Mouse (Mus musculus) embryonic facial prominence, embryonic 10.5 days (tissue): ENCODE results near the gene Trrap. TPM values are rescaled to one million over a fixed set of nuclear protein-coding genes. Genes with fewer than 3 reads are reported as not detected.

Experiments used
- DNase-seq: peaks from one replicate; pipeline ENCODE4 v3.0.0-alpha.2; 2017; ENCODE audit warnings: low spot score
- H3K27ac ChIP-seq: fragments of 300-500 bp; sonication (generic); replicated peaks from 2 replicates; pipeline ENCODE4 v1.5.1; 2016; ENCODE audit warnings: mild to moderate bottlenecking
- H3K27me3 ChIP-seq: fragments of 300-500 bp; sonication (generic); replicated peaks from 2 replicates; pipeline ENCODE4 v1.6.1; 2016; ENCODE audit warnings: low read depth, mild to moderate bottlenecking; ENCODE audit not compliant: poor library complexity, severe bottlenecking
- H3K36me3 ChIP-seq: fragments of 300-500 bp; sonication (generic); replicated peaks from 2 replicates; pipeline ENCODE4 v1.6.1; 2016; ENCODE audit warnings: mild to moderate bottlenecking, moderate library complexity
- H3K4me1 ChIP-seq: fragments of 300-500 bp; sonication (generic); 2 replicates; pipeline ENCODE4 v1.6.1; 2016
- H3K4me3 ChIP-seq: fragments of 300-500 bp; sonication (generic); 2 replicates; pipeline ENCODE4 v1.5.1; 2016; ENCODE audit warnings: mild to moderate bottlenecking, moderate library complexity
- H3K9me3 ChIP-seq: fragments of 300-500 bp; sonication (generic); 2 replicates; pipeline ENCODE4 v1.6.1; 2016; ENCODE audit warnings: mild to moderate bottlenecking
- WGBS: fragments of 180-500 bp; shearing (Covaris S2); methylation state at CpG from one replicate; pipeline ENCODE4 v1.1.7; 2016; 5-methylcytosine and 5-hydroxymethylcytosine counted together
- polyA plus RNA-seq: library from polyadenylated mRNA; unstranded; fragments of >200 nt; fragmentation: Nextera tagmentation; extraction: Ambion mirVana; gene quantifications from 2 replicates; pipeline ENCODE4 v1.2.1, GENCODE M21; 2016

Trrap gene
- polyA plus RNA-seq, 1 experiment from 2014 or later: 85.2 TPM

DNA sequence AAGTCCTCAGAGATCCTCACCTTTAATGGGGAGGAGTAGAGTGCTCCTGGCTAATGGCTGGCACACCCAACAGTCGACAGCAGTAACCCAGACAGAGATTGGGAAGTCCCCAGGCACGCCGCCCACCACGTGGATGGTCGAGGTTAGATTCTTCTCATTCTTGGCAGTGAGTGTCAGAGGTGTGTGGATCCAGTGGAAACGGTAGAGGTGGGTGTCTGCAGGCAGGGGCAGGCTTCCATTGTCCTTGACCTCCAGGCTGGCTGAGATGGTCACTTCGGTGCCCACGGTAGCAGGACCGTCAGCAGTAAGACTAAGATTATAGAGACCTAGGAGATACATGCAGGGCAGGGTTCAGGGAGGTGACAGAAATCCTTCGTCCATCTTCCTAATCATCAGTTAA lies 12.3 kb upstream of the Trrap start:
- H3K36me3 ChIP-seq: no peaks in the 10 kb centered on the region
- H3K27ac ChIP-seq: no peak overlapping the region
- H3K27me3 ChIP-seq: peaks cover 29% of the 10 kb centered on the region
- H3K9me3 ChIP-seq: no peaks in the 10 kb centered on the region
- H3K4me3 ChIP-seq: no peak overlapping the region
- peaks cover 23% of the 10 kb centered on the region for H3K4me1 ChIP-seq
- no peak for DNase-seq
- 82% methylated on average over 10 of the region's 10 CpGs for WGBS

DNA sequence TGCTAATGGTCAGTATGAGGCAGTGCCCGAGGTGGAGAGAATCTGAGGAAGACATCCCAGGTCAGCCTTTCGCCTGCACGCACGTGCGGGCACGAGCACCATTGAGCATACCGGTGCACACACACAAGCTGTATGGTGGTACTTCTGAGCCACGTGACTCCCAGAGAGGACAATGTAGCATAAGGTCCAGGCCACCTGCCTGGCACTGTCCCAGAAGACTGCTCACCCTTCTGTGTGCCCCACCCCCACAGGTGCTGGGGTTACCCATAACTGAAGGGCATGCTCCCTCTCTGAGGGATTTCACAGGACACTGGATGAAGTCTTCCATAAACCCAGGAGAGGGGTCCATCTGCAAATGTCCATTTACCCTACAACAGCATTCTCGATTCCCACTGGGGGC lies 10.1 kb upstream of the Trrap start:
- Histone ChIP-seq H3K9me3 (no peaks in the 10 kb centered on the region), H3K27ac (no peak overlapping the region), H3K4me1 (peaks cover 25% of the 10 kb centered on the region), H3K27me3 (peaks cover 51% of the 10 kb centered on the region), H3K4me3 (no peak overlapping the region), H3K36me3 (no peaks in the 10 kb centered on the region)
- WGBS: 87% methylated on average over 9 of the region's 9 CpGs
- DNase-seq: no peak

DNA sequence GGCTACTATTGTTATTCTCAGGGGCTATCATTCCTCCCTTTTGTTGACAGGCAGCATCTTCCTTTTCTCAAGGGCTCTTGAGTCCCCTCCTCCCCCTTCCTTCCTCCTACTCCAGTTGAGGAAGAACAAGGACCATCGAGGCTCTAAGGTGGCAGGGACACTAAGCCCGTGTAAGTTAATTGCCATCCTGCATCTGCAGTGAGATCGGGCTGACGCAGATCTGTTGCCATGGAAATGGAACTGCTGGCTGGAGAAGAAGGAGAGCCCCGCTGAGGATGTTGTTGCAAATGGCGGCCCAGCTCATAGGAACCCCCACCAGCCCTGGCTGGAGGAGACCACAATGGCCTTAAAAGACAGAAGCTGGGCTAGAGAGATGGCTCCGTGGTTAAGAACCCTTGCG lies 9.1 kb upstream of the Trrap start:
- peak; percentile 42 for DNase-seq
- Histone ChIP-seq H3K9me3 (no peaks in the 10 kb centered on the region), H3K4me3 (no peak overlapping the region), H3K27ac (no peak overlapping the region; the same call in 1 of the 2 replicates), H3K4me1 (peaks cover 19% of the 10 kb centered on the region), H3K36me3 (no peaks in the 10 kb centered on the region), H3K27me3 (peaks cover 60% of the 10 kb centered on the region)
- 7% methylated on average over 8 of the region's 8 CpGs for WGBS

DNA sequence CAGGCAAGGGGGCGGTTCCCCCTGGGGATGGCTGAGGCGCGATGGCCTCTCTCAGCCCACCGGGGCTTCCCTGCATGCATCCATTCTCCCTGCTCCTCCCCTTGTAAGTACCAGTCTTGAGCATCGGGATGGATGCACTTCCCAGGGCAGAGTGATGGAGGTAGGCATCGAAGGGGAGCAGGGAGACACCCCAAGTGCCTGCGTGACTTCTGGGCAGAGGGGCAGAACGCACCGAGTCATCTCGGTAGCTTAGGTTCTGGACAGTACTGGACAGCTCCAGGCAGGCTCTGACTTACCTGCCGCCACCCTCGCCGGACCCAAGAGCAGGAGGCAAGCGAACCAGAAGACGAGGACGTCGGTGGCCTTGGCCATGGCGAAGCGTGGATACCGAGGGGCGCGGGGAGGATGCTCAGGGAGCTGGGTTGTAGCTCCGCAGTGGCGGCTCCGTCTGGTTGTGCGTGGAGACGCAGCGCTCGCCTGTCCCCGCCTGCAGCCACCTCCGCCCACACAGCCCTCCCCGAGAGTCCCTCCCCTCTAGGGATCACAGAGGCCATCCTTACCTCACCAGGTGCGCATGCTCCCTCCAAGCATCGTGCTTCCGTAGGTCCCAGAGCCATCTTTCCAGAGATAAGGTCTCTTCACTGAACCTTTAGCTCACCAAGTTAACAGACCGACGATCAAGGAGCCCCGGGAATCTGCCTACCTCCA lies 6.2 kb upstream of the Trrap start, which contains the start of gene Tmem130:
Gene Tmem130 (minus strand): TSS at position 658 of the 708 bp plus-strand sequence.
- Histone ChIP-seq H3K36me3 (no peaks in the 10 kb centered on the region), H3K27ac (no peak within 1 kb of the TSS; the same call in 1 of the 2 replicates), H3K4me3 (peak within 1 kb of the TSS; percentile 51), H3K27me3 (peaks cover 60% of the 10 kb centered on the region), H3K4me1 (peaks cover 19% of the 10 kb centered on the region), H3K9me3 (no peaks in the 10 kb centered on the region)
- 2% methylated on average over 38 of the region's 38 CpGs for WGBS
- DNase-seq: peak; percentile 58

DNA sequence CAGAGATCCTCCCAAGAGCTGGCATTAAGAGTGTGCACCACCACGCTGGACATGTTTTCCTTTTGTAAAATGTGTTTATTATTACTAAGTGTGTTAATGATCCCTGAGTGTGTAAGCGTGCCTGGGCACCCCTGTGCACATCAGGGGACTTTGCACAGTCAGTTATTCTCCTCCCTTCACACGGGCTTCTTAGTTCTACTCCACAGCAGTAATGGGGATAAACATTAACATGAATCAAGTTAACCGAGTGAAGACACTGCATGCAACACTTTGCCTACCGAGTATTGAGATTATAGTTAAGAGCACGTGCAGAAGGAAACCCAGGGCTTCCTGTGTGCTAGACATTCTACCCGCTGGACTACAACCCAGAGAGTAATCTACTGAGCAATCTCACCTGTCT lies 1.5 kb upstream of the Trrap start:
- DNase-seq: no peak
- peaks cover 23% of the 10 kb centered on the region for H3K27me3 ChIP-seq
- no peaks in the 10 kb centered on the region for H3K9me3 ChIP-seq
- H3K27ac ChIP-seq: no peak overlapping the region
- peaks cover 10% of the 10 kb centered on the region for H3K36me3 ChIP-seq
- peaks cover 28% of the 10 kb centered on the region for H3K4me1 ChIP-seq
- WGBS: 84% methylated on average over 7 of the region's 7 CpGs
- no peak overlapping the region for H3K4me3 ChIP-seq

DNA sequence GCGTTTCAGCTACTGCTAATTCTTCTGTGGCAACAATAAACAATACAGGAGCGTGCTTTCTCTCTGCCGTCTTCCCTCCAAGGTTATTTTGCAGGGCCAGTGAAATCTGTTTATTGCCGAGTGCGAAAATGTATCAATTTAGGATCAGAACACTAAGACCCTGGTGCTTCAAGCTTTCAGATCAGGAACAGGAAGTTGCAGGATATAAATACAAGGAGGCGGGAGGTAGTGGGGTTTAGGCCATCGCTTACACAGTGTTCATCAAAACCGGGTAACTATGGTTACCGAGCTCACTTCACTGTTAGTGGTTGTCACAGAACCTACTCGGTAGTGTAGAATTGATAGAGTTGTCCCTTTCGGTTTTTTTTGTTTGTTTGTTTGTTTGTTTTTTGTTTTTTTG lies 886 bp upstream of the Trrap start:
- Histone ChIP-seq H3K36me3 (peaks cover 17% of the 10 kb centered on the region), H3K27me3 (peaks cover 17% of the 10 kb centered on the region), H3K9me3 (no peaks in the 10 kb centered on the region), H3K4me1 (peaks cover 22% of the 10 kb centered on the region), H3K27ac (no peak overlapping the region), H3K4me3 (no peak overlapping the region)
- WGBS: 88% methylated on average over 11 of the region's 11 CpGs
- no peak for DNase-seq

DNA sequence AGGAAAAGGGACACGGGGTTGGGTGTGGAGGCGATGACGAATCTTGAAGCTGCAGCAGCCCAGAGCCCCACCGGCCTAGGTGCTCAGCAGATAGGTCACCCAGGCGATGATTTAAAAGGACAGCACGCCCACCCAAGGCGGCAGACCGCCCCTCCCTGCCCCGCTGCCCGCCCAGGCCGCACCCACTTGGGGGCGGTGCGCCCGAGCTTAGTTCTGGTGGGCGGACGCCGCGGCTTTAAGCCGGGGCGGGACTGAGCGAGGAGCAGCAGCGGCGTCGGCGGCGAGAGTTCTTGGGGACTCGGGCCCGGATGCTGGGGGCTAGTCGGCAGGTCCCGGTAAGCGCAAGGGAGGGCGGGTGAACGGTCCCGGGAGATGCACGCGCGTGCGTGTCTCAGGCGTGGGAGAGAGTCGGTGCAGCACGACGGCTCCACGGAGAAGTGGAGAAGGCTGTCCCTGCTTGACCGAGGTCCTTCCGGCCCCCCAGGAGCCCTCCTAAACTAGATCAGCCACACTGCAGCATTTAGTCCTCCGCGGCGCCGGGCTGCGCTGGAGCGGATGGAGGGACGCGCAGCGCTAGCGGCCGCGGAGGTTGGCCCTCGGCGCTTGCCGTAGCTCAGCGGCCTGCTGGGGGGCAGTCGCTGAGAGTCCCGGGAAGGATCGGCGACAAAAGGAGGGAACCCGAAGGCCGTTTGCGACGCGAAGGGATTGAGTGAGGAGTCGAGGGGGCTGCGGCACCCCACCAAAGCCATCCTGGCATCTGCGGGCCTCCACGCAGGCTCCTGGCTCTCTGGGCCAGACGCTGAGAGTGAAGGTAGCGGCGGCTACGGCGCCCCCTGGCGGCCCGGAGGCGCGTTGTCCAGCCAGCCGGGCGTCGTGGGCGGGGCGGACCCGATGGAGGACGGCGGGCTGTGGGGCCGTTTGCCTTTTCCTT lies 644 bp downstream of the Trrap start:
- peaks cover 20% of the 10 kb centered on the region for H3K4me1 ChIP-seq
- peak; percentile 93 for DNase-seq
- H3K4me3 ChIP-seq: peak overlapping the region; percentile 92
- peaks cover 2% of the 10 kb centered on the region; the same call in 1 of the 2 replicates for H3K27me3 ChIP-seq
- peaks cover 31% of the 10 kb centered on the region for H3K36me3 ChIP-seq
- no peaks in the 10 kb centered on the region for H3K9me3 ChIP-seq
- WGBS: under 1% methylated on average over 92 of the region's 92 CpGs
- peak overlapping the region; percentile 99 for H3K27ac ChIP-seq

DNA sequence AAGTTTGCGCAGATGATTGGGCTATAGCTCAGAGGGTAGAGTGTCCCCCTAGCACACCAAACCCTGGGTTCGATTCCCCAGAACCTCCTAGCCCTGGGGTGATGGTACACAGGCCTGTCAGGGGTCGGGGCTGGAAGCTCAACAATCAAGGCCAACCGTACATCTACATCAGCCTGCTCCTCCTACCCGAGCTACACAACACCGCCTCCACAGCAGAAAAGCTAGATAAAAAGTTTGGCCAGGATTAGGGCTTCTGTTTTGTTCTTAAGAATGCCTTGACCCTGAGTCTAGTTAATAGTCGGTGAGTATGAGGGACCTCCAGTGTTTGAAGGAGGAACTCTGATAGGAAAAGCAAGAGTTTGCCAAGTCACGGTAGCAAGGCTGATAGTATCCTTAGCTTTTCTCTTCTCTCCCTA lies 1.5 kb downstream of the Trrap start:
- H3K36me3 ChIP-seq: peaks cover 40% of the 10 kb centered on the region
- WGBS: 38% methylated on average over 8 of the region's 8 CpGs
- peaks cover 20% of the 10 kb centered on the region for H3K4me1 ChIP-seq
- H3K4me3 ChIP-seq: peak overlapping the region; percentile 92
- no peaks in the 10 kb centered on the region for H3K27me3 ChIP-seq
- DNase-seq: no peak
- no peaks in the 10 kb centered on the region for H3K9me3 ChIP-seq
- H3K27ac ChIP-seq: peak overlapping the region; percentile 99

DNA sequence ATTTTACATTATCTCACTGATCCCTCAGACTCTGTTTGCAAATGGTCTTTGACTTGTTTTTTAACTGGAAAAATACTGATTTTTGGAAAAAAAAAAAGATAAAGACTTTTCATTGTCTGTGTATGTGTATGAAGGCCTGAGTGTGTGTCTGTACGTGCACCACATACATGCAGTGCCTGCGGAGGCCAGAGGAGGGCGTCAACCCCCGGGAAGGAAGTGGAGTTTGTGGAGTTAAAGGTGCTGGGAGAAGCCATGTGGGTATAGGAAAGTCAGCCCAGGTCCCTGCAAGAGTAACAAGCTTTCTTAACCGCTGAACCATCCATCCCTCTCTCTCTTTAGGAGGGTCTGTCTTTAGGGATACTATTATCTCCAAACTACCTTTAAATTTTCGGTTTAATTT lies 5.7 kb downstream of the Trrap start:
- H3K36me3 ChIP-seq: peaks cover 80% of the 10 kb centered on the region
- H3K4me1 ChIP-seq: peaks cover 12% of the 10 kb centered on the region
- DNase-seq: no peak
- no peaks in the 10 kb centered on the region for H3K27me3 ChIP-seq
- no peak overlapping the region for H3K4me3 ChIP-seq
- H3K9me3 ChIP-seq: no peaks in the 10 kb centered on the region
- WGBS: 93% methylated on average over 6 of the region's 6 CpGs
- H3K27ac ChIP-seq: no peak overlapping the region

DNA sequence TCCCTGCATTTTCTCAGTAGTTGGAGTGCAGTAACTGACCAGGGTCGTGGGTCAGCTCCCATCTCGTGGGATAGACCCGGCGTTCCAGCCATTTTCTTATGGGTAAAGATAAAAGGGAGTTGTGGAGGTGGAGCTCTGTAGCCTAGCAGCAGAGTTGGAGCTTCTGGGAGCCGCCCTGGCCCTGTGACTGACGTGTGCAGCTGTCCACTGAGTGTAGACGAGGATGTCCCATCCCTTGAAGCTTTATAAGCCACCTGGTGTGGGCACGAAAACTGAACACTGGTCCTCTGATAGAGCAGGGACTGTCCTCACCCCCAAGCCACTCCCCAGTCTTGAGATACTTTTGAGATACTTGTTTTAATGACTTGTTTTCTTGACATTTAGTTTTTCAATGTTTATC lies 13.1 kb downstream of the Trrap start:
- WGBS: 86% methylated on average over 8 of the region's 8 CpGs
- no peaks in the 10 kb centered on the region for H3K27me3 ChIP-seq
- H3K36me3 ChIP-seq: peaks cover 100% of the 10 kb centered on the region

DNA sequence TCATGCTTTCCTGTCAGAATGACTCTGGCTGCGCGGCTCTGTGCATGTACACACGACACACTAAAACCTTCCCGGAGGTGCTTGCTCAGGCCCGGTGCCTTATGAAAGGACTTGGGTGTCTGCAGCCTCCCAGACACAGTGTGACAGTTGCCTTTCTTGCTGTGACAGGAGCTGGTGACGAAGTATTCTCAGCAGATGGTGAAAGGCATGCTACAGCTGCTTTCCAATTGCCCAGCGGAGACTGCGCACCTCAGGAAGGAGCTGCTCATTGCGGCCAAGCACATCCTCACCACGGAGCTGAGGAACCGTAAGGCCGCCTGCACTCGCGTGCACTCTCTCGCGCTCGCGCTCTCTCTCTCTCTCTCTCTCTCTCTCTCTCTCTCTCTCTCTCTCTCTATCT lies 18.9 kb downstream of the Trrap start:
- Histone ChIP-seq H3K4me1 (no peaks in the 10 kb centered on the region), H3K4me3 (no peak overlapping the region), H3K36me3 (peaks cover 100% of the 10 kb centered on the region), H3K9me3 (no peaks in the 10 kb centered on the region), H3K27me3 (no peaks in the 10 kb centered on the region), H3K27ac (no peak overlapping the region)
- DNase-seq: no peak
- 98% methylated on average over 18 of the region's 18 CpGs for WGBS

More for the DNA sequence above, 13.1 kb downstream of the Trrap start:
- Histone ChIP-seq H3K4me3 (no peak overlapping the region), H3K4me1 (no peaks in the 10 kb centered on the region), H3K27ac (no peak overlapping the region), H3K9me3 (no peaks in the 10 kb centered on the region)
- no peak for DNase-seq

DNA sequence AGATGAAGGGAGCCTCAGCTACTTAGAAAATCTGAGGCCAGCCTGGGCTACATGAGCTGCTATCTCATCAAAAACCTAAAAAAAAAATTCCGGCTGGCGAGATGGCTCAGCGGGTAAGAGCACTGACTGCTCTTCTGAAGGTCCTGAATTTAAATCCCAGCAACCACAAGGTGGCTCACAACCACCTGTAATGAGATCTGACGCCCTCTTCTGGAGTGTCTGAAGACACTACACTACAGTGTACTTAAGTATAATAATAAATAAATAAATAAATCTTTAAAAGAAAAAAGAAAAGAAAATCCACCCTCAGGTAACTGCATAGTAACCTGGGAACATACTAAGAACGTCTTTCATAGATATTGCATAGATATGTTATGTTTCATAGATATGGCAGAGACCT lies 25.8 kb downstream of the Trrap start:
- Histone ChIP-seq H3K27ac (no peak overlapping the region), H3K9me3 (no peaks in the 10 kb centered on the region), H3K36me3 (peaks cover 100% of the 10 kb centered on the region), H3K4me3 (no peak overlapping the region), H3K27me3 (no peaks in the 10 kb centered on the region), H3K4me1 (no peaks in the 10 kb centered on the region)
- DNase-seq: no peak
- WGBS: 86% methylated on average over 5 of the region's 5 CpGs
